Mouse (Mus musculus) stomach, embryonic 15.5 days (tissue): ENCODE measurements around the gene Cntn4. TPM values are rescaled to one million over a fixed set of nuclear protein-coding genes. Genes with fewer than 3 reads are reported as not detected.

Experiments used
- ATAC-seq: fragments of 200-750 bp; cut with Nextera tagmentation; 2 replicates; pipeline ENCODE4 v1.8.0; 2017; ENCODE audit warnings: low read depth, moderate number of reproducible peaks, moderate TSS enrichment; ENCODE audit not compliant: insufficient read depth, low FRiP score
- H3K27ac ChIP-seq: fragments of 300-500 bp; sonication (generic); 2 replicates; pipeline ENCODE4 v1.5.1; 2015; ENCODE audit warnings: mild to moderate bottlenecking, inconsistent platforms
- H3K27me3 ChIP-seq: fragments of 300-500 bp; sonication (generic); replicated peaks from 2 replicates; pipeline ENCODE4 v1.6.1; 2015; ENCODE audit warnings: inconsistent platforms
- H3K36me3 ChIP-seq: fragments of 300-500 bp; sonication (generic); 2 replicates; pipeline ENCODE4 v1.6.1; 2015; ENCODE audit warnings: inconsistent platforms
- H3K4me1 ChIP-seq: fragments of 300-500 bp; sonication (generic); 2 replicates; pipeline ENCODE4 v1.6.1; 2015; ENCODE audit warnings: inconsistent platforms
- H3K4me2 ChIP-seq: fragments of 300-500 bp; sonication (generic); 2 replicates; pipeline ENCODE4 v1.6.1; 2015; ENCODE audit warnings: mild to moderate bottlenecking, inconsistent platforms
- H3K4me3 ChIP-seq: fragments of 300-500 bp; sonication (generic); replicated peaks from 2 replicates; pipeline ENCODE4 v1.5.1; 2015; ENCODE audit warnings: inconsistent platforms
- H3K9ac ChIP-seq: fragments of 300-500 bp; sonication (generic); 2 replicates; pipeline ENCODE4 v1.6.1; 2015; ENCODE audit warnings: inconsistent platforms
- H3K9me3 ChIP-seq: fragments of 300-500 bp; sonication (generic); 2 replicates; pipeline ENCODE4 v1.6.1; 2016; ENCODE audit warnings: inconsistent platforms
- WGBS: fragments of 180-500 bp; shearing (Covaris S2); methylation state at CpG from one replicate; pipeline ENCODE4 v1.1.7; 2015; 5-methylcytosine and 5-hydroxymethylcytosine counted together
- polyA plus RNA-seq: library from polyadenylated mRNA; unstranded; fragments of >200 nt; fragmentation: Nextera tagmentation; extraction: Ambion mirVana; gene quantifications from 2 replicates; pipeline ENCODE4 v1.2.1, GENCODE M21; 2015

Cntn4 gene
- polyA plus RNA-seq, 1 experiment from 2014 or later = 2.3 TPM

GRCm38 (mm10) chr6:106473871-106474270 is 796.4 kb downstream of the Cntn4 start:
- Histone ChIP-seq H3K4me1 (no peaks in the 10 kb centered on the region), H3K4me2 (no peak overlapping the region), H3K27ac (no peak overlapping the region), H3K27me3 (no peaks in the 10 kb centered on the region), H3K36me3 (no peaks in the 10 kb centered on the region), H3K9ac (no peak overlapping the region), H3K4me3 (no peak overlapping the region), H3K9me3 (no peaks in the 10 kb centered on the region)
- 86% methylated on average over 2 of the region's 2 CpGs for WGBS
- ATAC-seq = no peak

GRCm38 (mm10) chr6:106481533-106481932 is 804.1 kb downstream of the Cntn4 start:
- Histone ChIP-seq H3K4me3 (no peak overlapping the region), H3K36me3 (no peaks in the 10 kb centered on the region), H3K9me3 (no peaks in the 10 kb centered on the region), H3K27me3 (no peaks in the 10 kb centered on the region), H3K9ac (no peak overlapping the region), H3K4me2 (no peak overlapping the region), H3K27ac (no peak overlapping the region), H3K4me1 (no peaks in the 10 kb centered on the region)
- no peak for ATAC-seq
- 88% methylated on average over 1 of the region's 1 CpGs for WGBS

- H3K9me3 ChIP-seq = no peaks in the 10 kb centered on the region
- H3K4me2 ChIP-seq = no peak overlapping the region
- 72% methylated on average over 3 of the region's 3 CpGs for WGBS
- no peak overlapping the region for H3K4me3 ChIP-seq
- ATAC-seq = no peak
- H3K27ac ChIP-seq = no peak overlapping the region
- H3K9ac ChIP-seq = no peak overlapping the region
- no peaks in the 10 kb centered on the region for H3K4me1 ChIP-seq
- H3K36me3 ChIP-seq = no peaks in the 10 kb centered on the region
- H3K27me3 ChIP-seq = no peaks in the 10 kb centered on the region
These were observed 818.8 kb downstream of the Cntn4 start for GRCm38 (mm10) chr6:106496303-106496702.

GRCm38 (mm10) chr6:106499166-106499565 is 821.7 kb downstream of the Cntn4 start:
- H3K4me3 ChIP-seq = no peak overlapping the region
- no peaks in the 10 kb centered on the region for H3K27me3 ChIP-seq
- H3K9me3 ChIP-seq = no peaks in the 10 kb centered on the region
- H3K9ac ChIP-seq = no peak overlapping the region
- H3K36me3 ChIP-seq = no peaks in the 10 kb centered on the region
- H3K27ac ChIP-seq = no peak overlapping the region
- no peaks in the 10 kb centered on the region for H3K4me1 ChIP-seq
- ATAC-seq = no peak
- no peak overlapping the region for H3K4me2 ChIP-seq
- 83% methylated on average over 3 of the region's 3 CpGs for WGBS

GRCm38 (mm10) chr6:106503961-106504360 is 826.5 kb downstream of the Cntn4 start:
- Histone ChIP-seq H3K27me3 (no peaks in the 10 kb centered on the region), H3K9ac (no peak overlapping the region), H3K36me3 (no peaks in the 10 kb centered on the region), H3K4me2 (no peak overlapping the region), H3K4me1 (no peaks in the 10 kb centered on the region), H3K27ac (no peak overlapping the region), H3K9me3 (no peaks in the 10 kb centered on the region), H3K4me3 (no peak overlapping the region)
- no peak for ATAC-seq
- 60% methylated on average over 9 of the region's 9 CpGs for WGBS

- H3K36me3 ChIP-seq = no peaks in the 10 kb centered on the region
- H3K9me3 ChIP-seq = no peaks in the 10 kb centered on the region
- no peak for ATAC-seq
- no peaks in the 10 kb centered on the region for H3K27me3 ChIP-seq
- H3K4me2 ChIP-seq = no peak overlapping the region
- no peaks in the 10 kb centered on the region for H3K4me1 ChIP-seq
- H3K4me3 ChIP-seq = no peak overlapping the region
- no peak overlapping the region for H3K27ac ChIP-seq
- WGBS = 71% methylated on average over 1 of the region's 1 CpGs
- H3K9ac ChIP-seq = no peak overlapping the region
These were observed 842.9 kb downstream of the Cntn4 start for GRCm38 (mm10) chr6:106520367-106520766.

- Histone ChIP-seq H3K4me3 (no peak overlapping the region), H3K4me2 (no peak overlapping the region)
- ATAC-seq = no peak
These were observed 866.0 kb downstream of the Cntn4 start for GRCm38 (mm10) chr6:106543500-106543899.

GRCm38 (mm10) chr6:106561649-106562048 is 884.2 kb downstream of the Cntn4 start:
- no peak overlapping the region for H3K4me3 ChIP-seq
- no peaks in the 10 kb centered on the region for H3K4me1 ChIP-seq
- H3K9ac ChIP-seq = no peak overlapping the region
- H3K27ac ChIP-seq = no peak overlapping the region
- no peaks in the 10 kb centered on the region for H3K9me3 ChIP-seq
- no peaks in the 10 kb centered on the region for H3K36me3 ChIP-seq
- WGBS = 84% methylated on average over 6 of the region's 6 CpGs
- H3K27me3 ChIP-seq = no peaks in the 10 kb centered on the region
- no peak overlapping the region for H3K4me2 ChIP-seq
- no peak for ATAC-seq

More at GRCm38 (mm10) chr6:106543500-106543899, 866.0 kb downstream of the Cntn4 start:
- H3K27ac ChIP-seq = no peak overlapping the region
- no peaks in the 10 kb centered on the region for H3K9me3 ChIP-seq
- no peaks in the 10 kb centered on the region for H3K27me3 ChIP-seq
- no peak overlapping the region for H3K9ac ChIP-seq
- no peaks in the 10 kb centered on the region for H3K4me1 ChIP-seq
- no peaks in the 10 kb centered on the region for H3K36me3 ChIP-seq

- Histone ChIP-seq H3K4me2 (no peak overlapping the region), H3K4me1 (no peaks in the 10 kb centered on the region), H3K36me3 (no peaks in the 10 kb centered on the region), H3K9me3 (no peaks in the 10 kb centered on the region), H3K27me3 (no peaks in the 10 kb centered on the region), H3K9ac (no peak overlapping the region), H3K4me3 (no peak overlapping the region), H3K27ac (no peak overlapping the region)
- 69% methylated on average over 7 of the region's 7 CpGs for WGBS
- ATAC-seq = no peak
These were observed 887.9 kb downstream of the Cntn4 start for GRCm38 (mm10) chr6:106565316-106565715.

- no peak for ATAC-seq
- H3K27me3 ChIP-seq = no peaks in the 10 kb centered on the region
- WGBS = 83% methylated on average over 3 of the region's 3 CpGs
These were observed 888.5 kb downstream of the Cntn4 start for GRCm38 (mm10) chr6:106565769-106566459.

GRCm38 (mm10) chr6:106566929-106567621 is 889.6 kb downstream of the Cntn4 start:
- no peaks in the 10 kb centered on the region for H3K36me3 ChIP-seq
- H3K27me3 ChIP-seq = no peaks in the 10 kb centered on the region
- H3K4me1 ChIP-seq = no peaks in the 10 kb centered on the region
- H3K9ac ChIP-seq = no peak overlapping the region
- H3K9me3 ChIP-seq = no peaks in the 10 kb centered on the region
- no peak for ATAC-seq
- H3K27ac ChIP-seq = no peak overlapping the region
- no peak overlapping the region for H3K4me3 ChIP-seq
- WGBS = 74% methylated on average over 11 of the region's 11 CpGs
- no peak overlapping the region for H3K4me2 ChIP-seq

More at GRCm38 (mm10) chr6:106565769-106566459, 888.5 kb downstream of the Cntn4 start:
- no peak overlapping the region for H3K9ac ChIP-seq
- H3K36me3 ChIP-seq = no peaks in the 10 kb centered on the region
- H3K4me1 ChIP-seq = no peaks in the 10 kb centered on the region
- H3K4me2 ChIP-seq = no peak overlapping the region
- H3K9me3 ChIP-seq = no peaks in the 10 kb centered on the region
- H3K4me3 ChIP-seq = no peak overlapping the region
- no peak overlapping the region for H3K27ac ChIP-seq

- no peaks in the 10 kb centered on the region for H3K4me1 ChIP-seq
- H3K4me3 ChIP-seq = no peak overlapping the region
- WGBS = 61% methylated on average over 5 of the region's 5 CpGs
- H3K9ac ChIP-seq = no peak overlapping the region
- no peak overlapping the region for H3K27ac ChIP-seq
- H3K36me3 ChIP-seq = no peaks in the 10 kb centered on the region
- ATAC-seq = 0 out of 2 replicates have a peak, but pooled peaks have one; percentile 43
- H3K27me3 ChIP-seq = no peaks in the 10 kb centered on the region
- H3K4me2 ChIP-seq = no peak overlapping the region
- H3K9me3 ChIP-seq = no peaks in the 10 kb centered on the region
These were observed 902.7 kb downstream of the Cntn4 start for GRCm38 (mm10) chr6:106580124-106580523.
